Mouse (Mus musculus) stomach, embryonic 15.5 days (tissue): ENCODE data around the gene Tmem106b. TPM values are rescaled to one million over a fixed set of nuclear protein-coding genes. Genes with fewer than 3 reads are reported as not detected.

Experiments
- ATAC-seq: fragments of 200-750 bp; cut with Nextera tagmentation; 2 replicates; pipeline ENCODE4 v1.8.0; 2017; ENCODE audit warnings: low read depth, moderate number of reproducible peaks, moderate TSS enrichment; ENCODE audit not compliant: insufficient read depth, low FRiP score
- H3K27ac ChIP-seq: fragments of 300-500 bp; sonication (generic); 2 replicates; pipeline ENCODE4 v1.5.1; 2015; ENCODE audit warnings: mild to moderate bottlenecking, inconsistent platforms
- H3K27me3 ChIP-seq: fragments of 300-500 bp; sonication (generic); replicated peaks from 2 replicates; pipeline ENCODE4 v1.6.1; 2015; ENCODE audit warnings: inconsistent platforms
- H3K36me3 ChIP-seq: fragments of 300-500 bp; sonication (generic); 2 replicates; pipeline ENCODE4 v1.6.1; 2015; ENCODE audit warnings: inconsistent platforms
- H3K4me1 ChIP-seq: fragments of 300-500 bp; sonication (generic); 2 replicates; pipeline ENCODE4 v1.6.1; 2015; ENCODE audit warnings: inconsistent platforms
- H3K4me2 ChIP-seq: fragments of 300-500 bp; sonication (generic); 2 replicates; pipeline ENCODE4 v1.6.1; 2015; ENCODE audit warnings: mild to moderate bottlenecking, inconsistent platforms
- H3K4me3 ChIP-seq: fragments of 300-500 bp; sonication (generic); replicated peaks from 2 replicates; pipeline ENCODE4 v1.5.1; 2015; ENCODE audit warnings: inconsistent platforms
- H3K9ac ChIP-seq: fragments of 300-500 bp; sonication (generic); 2 replicates; pipeline ENCODE4 v1.6.1; 2015; ENCODE audit warnings: inconsistent platforms
- H3K9me3 ChIP-seq: fragments of 300-500 bp; sonication (generic); 2 replicates; pipeline ENCODE4 v1.6.1; 2016; ENCODE audit warnings: inconsistent platforms
- WGBS: fragments of 180-500 bp; shearing (Covaris S2); methylation state at CpG from one replicate; pipeline ENCODE4 v1.1.7; 2015; 5-methylcytosine and 5-hydroxymethylcytosine counted together
- polyA plus RNA-seq: library from polyadenylated mRNA; unstranded; fragments of >200 nt; fragmentation: Nextera tagmentation; extraction: Ambion mirVana; gene quantifications from 2 replicates; pipeline ENCODE4 v1.2.1, GENCODE M21; 2015

The Tmem106b gene
- polyA plus RNA-seq, result 32.6 and 36.0 TPM in 2 replicates

DNA sequence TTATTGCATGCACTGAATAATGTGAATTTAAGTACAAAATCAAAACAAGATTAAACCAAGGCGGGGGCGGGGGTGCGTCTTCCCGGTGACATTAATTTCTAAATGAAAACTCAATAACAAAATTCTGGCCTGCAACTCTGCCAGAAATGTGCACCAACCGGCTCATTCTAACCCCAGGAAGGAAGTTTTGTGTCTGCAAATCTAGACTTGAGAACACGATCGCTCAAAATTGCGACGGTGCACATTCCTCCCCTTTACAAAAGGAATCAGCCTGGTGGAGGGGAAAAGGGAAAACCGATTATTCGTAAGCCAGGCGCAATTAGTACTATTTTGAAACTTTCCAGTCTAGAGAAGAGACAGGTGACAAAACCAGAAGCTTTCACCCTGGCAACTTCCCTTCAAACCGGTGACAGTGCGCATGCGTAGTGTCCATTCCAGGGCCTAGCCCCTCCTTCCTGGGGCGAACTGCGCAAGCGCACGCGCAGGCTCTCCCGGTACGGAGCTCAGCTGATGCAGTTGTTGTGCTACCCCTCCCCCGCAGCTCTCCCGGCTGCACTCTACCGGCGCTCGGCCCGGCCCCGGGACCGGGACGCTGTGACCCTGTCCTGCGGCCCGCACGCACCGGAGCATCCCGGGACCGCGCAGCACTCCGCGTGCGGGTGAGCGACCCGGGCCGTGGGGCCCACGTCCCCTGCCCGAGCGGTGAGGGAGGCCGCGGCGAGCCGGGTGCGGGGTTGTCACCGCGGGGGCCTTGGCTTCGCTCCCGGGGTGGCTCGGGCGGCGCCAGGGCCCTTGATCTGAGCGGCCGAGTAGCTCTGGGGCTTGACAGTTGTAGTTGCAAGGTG is at the start of gene Tmem106b:
Tmem106b (plus strand) TSS at position 458 of the 845 bp plus-strand sequence.
- Histone ChIP-seq H3K4me1 (peaks cover 3% of the 10 kb centered on the region; the same call in 1 of the 2 replicates), H3K4me3 (peak within 1 kb of the TSS; percentile 96), H3K36me3 (peaks cover 14% of the 10 kb centered on the region; the same call in 1 of the 2 replicates), H3K27me3 (no peaks in the 10 kb centered on the region), H3K27ac (peak within 1 kb of the TSS; percentile 71; the same call in 1 of the 2 replicates), H3K9me3 (no peaks in the 10 kb centered on the region), H3K4me2 (peak within 1 kb of the TSS; percentile 58), H3K9ac (peak within 1 kb of the TSS; percentile 84)
- 4% methylated on average over 59 of the region's 61 CpGs for WGBS
- ATAC-seq, result peak; percentile 99

DNA sequence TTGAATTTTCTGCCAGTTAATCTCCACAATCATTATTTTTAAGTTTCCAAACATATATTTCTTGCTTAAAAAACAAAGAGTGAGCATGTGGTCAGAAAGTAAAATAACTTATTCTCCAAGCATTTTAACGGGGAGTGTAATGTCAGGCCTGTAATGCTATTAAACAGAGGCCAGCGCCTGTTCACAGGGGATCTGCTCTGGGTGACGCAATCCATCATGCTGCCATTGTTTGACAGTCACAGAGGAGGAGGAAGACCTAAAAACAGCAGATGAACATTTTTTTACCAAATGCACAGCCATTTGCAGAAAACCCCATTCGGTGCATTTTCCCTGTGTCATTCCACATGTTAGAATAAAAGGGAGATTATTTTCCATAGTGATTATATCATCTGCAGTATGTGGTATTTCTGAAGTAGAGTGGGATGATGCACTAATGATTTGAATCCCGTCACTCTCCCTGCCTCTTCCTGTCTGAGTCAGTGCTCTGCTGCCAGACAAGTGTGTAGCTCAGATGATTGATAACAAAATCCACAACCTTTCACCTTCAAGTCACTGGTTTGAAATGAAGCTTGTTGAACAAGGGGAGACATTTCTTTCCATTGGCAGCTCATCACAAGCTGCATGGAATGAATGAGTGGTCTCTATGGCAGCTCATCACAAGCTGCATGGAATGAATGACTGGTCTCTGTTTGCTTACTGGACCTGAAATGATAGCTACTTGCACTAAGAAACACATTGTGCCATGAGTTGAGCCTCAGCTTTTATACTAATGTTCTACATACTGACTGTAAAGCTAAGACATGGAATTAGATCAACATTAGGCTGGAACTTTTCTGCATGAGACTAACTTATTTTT is 48.1 kb upstream of the Tmem106b start:
- no peak for ATAC-seq
- 24% methylated on average over 5 of the region's 5 CpGs for WGBS
- no peak overlapping the region for H3K4me3 ChIP-seq

DNA sequence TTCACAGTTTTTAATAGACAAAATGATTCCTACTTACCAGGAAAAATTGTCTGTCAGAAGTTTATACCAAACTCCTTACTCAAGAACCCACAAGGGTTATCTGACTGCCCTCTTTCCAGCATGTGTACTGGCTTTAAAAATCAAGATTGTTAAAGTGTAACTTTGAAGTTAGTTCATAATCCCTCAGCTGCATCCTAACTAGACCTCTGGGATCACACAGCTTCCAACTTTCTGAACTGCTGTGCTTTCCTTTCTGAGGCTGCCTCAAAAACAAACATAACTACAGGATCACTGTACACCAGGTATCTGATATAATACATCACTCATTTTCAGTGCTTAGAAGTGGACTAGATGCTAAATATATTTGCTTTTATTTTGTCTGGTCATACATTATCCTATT is 39.0 kb upstream of the Tmem106b start:
- no peaks in the 10 kb centered on the region for H3K36me3 ChIP-seq
- no peaks in the 10 kb centered on the region for H3K9me3 ChIP-seq
- no peak for ATAC-seq
- H3K27ac ChIP-seq, result no peak overlapping the region
- no peak overlapping the region for H3K4me2 ChIP-seq
- no peaks in the 10 kb centered on the region for H3K27me3 ChIP-seq
- H3K9ac ChIP-seq, result no peak overlapping the region
- no peak overlapping the region for H3K4me3 ChIP-seq
- no peaks in the 10 kb centered on the region for H3K4me1 ChIP-seq

More for the DNA sequence above, 48.1 kb upstream of the Tmem106b start:
- no peaks in the 10 kb centered on the region for H3K27me3 ChIP-seq
- H3K27ac ChIP-seq, result no peak overlapping the region
- H3K36me3 ChIP-seq, result no peaks in the 10 kb centered on the region
- no peak overlapping the region for H3K4me2 ChIP-seq
- no peaks in the 10 kb centered on the region for H3K4me1 ChIP-seq
- H3K9ac ChIP-seq, result no peak overlapping the region
- no peaks in the 10 kb centered on the region for H3K9me3 ChIP-seq

DNA sequence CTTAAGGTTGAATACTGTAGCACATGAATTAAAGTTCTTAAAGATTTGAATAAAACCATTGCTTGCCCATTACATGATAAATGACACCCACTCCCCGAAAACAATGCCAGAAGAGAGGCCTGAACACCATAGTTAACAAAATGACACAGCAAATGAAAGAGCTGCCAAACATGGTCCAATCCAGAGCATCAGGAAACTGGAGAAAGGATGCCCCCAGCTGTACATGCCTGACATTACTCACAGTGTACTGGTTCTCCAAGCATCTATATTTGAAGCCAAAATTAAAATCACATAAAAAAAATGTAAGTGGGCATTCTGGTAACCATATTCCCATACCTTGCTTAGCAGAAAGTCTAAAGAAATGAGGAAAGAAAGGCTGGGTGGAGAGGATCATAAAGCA is 38.6 kb upstream of the Tmem106b start:
- Histone ChIP-seq H3K9ac (no peak overlapping the region), H3K27ac (no peak overlapping the region), H3K9me3 (no peaks in the 10 kb centered on the region), H3K4me3 (no peak overlapping the region), H3K4me2 (no peak overlapping the region), H3K4me1 (no peaks in the 10 kb centered on the region), H3K27me3 (no peaks in the 10 kb centered on the region), H3K36me3 (no peaks in the 10 kb centered on the region)
- ATAC-seq, result no peak
- WGBS, result 44% methylated on average over 1 of the region's 1 CpGs

DNA sequence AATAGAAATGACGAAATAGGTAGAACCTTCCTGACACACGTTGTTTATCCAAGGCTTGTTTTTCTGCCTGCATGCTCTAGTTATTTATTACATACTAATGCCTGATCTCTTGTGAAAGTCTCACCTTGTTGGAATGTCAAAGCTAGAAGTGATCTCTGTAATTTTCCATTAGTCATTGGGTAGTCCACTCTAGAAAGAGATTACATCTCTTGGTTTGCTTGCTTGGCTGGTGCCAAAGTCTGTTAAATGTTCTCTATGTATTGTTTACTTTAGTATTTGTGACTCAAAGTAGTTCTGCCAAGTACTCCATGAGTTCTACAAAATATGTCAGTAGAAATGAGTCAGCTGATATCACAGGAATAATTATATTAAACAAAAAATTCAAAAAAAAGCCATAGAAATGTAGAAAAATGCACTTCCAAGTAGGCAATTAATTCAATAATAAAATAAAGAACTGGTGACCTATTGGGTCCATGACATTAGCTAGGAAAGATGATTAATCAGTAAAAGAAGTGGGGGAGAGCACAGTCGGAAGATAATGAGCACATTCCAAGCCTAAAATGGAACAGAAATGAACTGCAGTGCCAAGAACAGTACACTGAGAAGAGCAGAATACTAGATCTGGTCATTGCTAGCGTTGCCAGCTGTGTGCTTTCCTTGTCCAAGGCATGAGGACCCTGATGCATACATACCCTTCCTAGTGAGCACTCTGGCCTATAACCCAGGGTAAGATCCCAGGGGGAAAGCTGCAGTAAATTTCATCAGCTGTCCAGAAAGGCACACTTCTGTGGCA is 17.0 kb upstream of the Tmem106b start:
- no peaks in the 10 kb centered on the region for H3K9me3 ChIP-seq
- no peak; the same call in 1 of the 2 replicates for ATAC-seq
- no peak overlapping the region for H3K4me3 ChIP-seq
- no peak overlapping the region for H3K4me2 ChIP-seq
- H3K9ac ChIP-seq, result no peak overlapping the region
- WGBS, result 60% methylated on average over 4 of the region's 4 CpGs
- H3K27ac ChIP-seq, result no peak overlapping the region; the same call in 1 of the 2 replicates
- no peaks in the 10 kb centered on the region for H3K4me1 ChIP-seq
- H3K27me3 ChIP-seq, result no peaks in the 10 kb centered on the region
- no peaks in the 10 kb centered on the region for H3K36me3 ChIP-seq

DNA sequence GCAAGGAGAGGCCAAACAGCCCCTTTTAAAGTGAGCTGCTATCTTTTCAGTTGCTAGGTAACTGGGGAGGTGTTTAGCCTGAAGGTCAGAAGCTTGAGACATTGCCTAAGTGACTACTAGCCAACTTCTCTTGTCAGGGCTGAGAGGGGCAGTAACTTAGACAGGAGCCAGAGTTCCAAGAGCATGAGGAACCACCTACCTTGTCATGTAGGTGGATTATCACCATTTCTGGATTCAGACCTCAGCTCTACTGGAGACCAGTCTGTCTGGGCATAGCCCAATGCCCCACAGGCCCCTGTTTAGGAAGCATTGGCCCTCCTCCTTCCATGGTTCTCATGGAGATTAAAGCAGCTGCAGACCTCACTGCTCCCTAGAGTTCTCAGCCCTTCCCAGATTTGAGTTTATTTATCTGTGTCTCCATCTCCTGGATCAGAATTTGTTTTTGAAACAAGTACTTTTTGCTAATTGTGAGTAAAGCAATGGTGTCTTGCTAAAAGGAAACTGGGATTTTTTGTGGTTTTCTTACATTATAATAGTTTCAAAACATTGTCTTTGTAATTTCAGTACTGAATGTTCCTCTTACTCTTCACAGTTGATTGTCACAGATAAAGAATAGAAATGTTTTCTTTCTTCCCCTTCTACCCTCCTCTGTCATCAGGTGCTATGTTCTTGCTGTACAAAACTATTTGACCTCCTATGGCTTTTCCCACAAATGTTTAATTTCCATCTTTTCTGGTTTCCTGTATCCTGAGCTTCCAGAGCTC is 8.1 kb upstream of the Tmem106b start:
- Histone ChIP-seq H3K36me3 (no peaks in the 10 kb centered on the region), H3K27ac (no peak overlapping the region), H3K4me3 (no peak overlapping the region), H3K9me3 (no peaks in the 10 kb centered on the region), H3K9ac (no peak overlapping the region), H3K4me1 (no peaks in the 10 kb centered on the region), H3K27me3 (no peaks in the 10 kb centered on the region), H3K4me2 (no peak overlapping the region)
- no peak for ATAC-seq

DNA sequence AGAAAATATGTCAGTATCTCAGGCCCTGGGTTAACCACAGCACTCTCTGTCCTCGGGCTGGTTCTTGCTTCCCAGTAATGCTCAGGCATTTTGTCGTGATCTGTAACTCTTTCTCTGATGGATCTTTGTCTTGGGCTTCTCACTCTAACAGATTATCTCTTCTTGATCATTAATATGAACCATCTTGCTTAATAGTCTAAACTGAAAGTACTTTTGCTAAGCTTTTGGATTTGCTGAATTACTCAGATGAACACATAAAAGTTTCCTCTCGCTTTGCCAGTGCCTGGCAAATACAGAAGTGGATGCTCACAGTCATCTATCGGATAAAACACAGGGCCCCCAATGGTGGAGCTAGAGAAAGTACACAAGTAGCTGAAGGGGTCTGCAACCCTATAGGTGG is 7.5 kb upstream of the Tmem106b start:
- H3K36me3 ChIP-seq, result no peaks in the 10 kb centered on the region
- no peak overlapping the region for H3K4me3 ChIP-seq
- no peaks in the 10 kb centered on the region for H3K27me3 ChIP-seq
- H3K9me3 ChIP-seq, result no peaks in the 10 kb centered on the region
- no peak overlapping the region for H3K4me2 ChIP-seq
- H3K27ac ChIP-seq, result no peak overlapping the region
- WGBS, result 71% methylated on average over 4 of the region's 4 CpGs
- no peaks in the 10 kb centered on the region for H3K4me1 ChIP-seq
- ATAC-seq, result no peak
- H3K9ac ChIP-seq, result no peak overlapping the region

DNA sequence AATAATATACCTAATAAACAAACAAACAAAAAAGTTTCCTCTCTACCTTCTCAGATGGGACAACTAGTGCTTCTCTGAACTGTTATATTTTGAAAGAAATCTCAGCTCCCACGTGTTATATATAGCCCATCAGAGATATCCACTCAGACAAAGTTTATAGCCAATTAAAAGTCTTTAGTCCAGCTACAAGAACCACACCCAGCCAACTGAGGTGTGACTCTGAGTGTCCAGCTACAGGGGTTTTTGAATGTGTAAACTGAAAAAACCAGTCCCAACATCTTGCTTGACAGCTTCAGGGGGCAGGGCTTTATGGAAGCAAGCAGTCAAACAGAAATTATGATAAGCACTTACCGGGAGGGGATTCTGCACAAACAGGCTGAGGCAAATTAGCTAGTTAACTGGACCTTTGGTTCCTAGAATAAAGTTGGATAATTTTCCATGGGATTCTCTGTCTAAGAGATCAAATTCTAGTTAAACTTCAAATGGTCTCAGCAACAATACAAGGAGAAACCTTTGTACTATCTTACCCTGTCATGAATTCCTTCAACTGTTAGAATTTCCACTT is 6.8 kb upstream of the Tmem106b start:
- no peak overlapping the region for H3K4me3 ChIP-seq
- no peaks in the 10 kb centered on the region for H3K36me3 ChIP-seq
- H3K4me2 ChIP-seq, result no peak overlapping the region
- peak; percentile 79 for ATAC-seq
- H3K9ac ChIP-seq, result no peak overlapping the region
- H3K9me3 ChIP-seq, result no peaks in the 10 kb centered on the region
- H3K27me3 ChIP-seq, result no peaks in the 10 kb centered on the region
- WGBS, result 52% methylated on average over 2 of the region's 2 CpGs
- H3K27ac ChIP-seq, result no peak overlapping the region
- H3K4me1 ChIP-seq, result no peaks in the 10 kb centered on the region

DNA sequence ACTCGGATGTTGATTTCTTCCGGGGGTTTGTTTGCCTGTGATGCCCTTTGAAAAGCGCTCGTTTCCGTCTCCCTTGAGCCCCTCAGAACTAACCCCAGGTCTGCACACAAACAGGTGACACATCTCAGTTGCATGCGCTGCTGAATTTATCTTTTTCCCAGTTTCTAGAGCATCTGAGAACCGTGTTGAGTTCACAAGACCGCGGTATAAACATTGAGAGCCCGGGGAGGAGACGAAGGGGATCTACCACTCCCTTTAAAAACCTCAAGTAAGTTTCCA is 527 bp downstream of the Tmem106b start:
- H3K36me3 ChIP-seq, result peaks cover 14% of the 10 kb centered on the region; the same call in 1 of the 2 replicates
- ATAC-seq, result no peak; the same call in 1 of the 2 replicates
- peaks cover 3% of the 10 kb centered on the region; the same call in 1 of the 2 replicates for H3K4me1 ChIP-seq
- H3K27ac ChIP-seq, result peak overlapping the region; percentile 71; the same call in 1 of the 2 replicates
- no peaks in the 10 kb centered on the region for H3K9me3 ChIP-seq
- 2% methylated on average over 11 of the region's 11 CpGs for WGBS
- H3K27me3 ChIP-seq, result no peaks in the 10 kb centered on the region
- peak overlapping the region; percentile 84 for H3K9ac ChIP-seq
- H3K4me3 ChIP-seq, result peak overlapping the region; percentile 96
- peak overlapping the region; percentile 58 for H3K4me2 ChIP-seq

DNA sequence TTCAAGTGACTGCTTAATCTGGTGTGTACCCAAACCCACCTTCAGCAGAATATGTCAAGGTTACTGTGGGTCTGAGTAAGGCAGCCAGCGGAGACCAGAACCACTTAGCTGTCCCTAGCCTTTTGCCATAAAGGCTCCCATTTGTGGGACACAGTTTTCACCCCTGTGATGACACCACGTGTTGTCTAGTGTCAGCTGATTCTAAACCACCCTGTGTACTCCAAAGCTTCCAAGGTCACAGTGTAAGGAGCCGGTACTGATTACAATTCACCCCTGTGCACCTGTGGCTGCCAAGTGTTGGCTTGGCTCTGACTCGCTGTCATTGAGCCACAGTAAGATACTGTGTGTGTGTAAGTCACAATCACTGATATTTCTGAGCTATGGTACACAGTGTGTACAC is 926 bp downstream of the Tmem106b start:
- peaks cover 3% of the 10 kb centered on the region; the same call in 1 of the 2 replicates for H3K4me1 ChIP-seq
- no peak overlapping the region for H3K27ac ChIP-seq
- peak overlapping the region; percentile 96 for H3K4me3 ChIP-seq
- WGBS, result 48% methylated on average over 4 of the region's 4 CpGs
- H3K36me3 ChIP-seq, result peaks cover 14% of the 10 kb centered on the region; the same call in 1 of the 2 replicates
- no peak; the same call in 1 of the 2 replicates for ATAC-seq
- no peaks in the 10 kb centered on the region for H3K27me3 ChIP-seq
- no peaks in the 10 kb centered on the region for H3K9me3 ChIP-seq
- peak overlapping the region; percentile 84 for H3K9ac ChIP-seq
- H3K4me2 ChIP-seq, result peak overlapping the region; percentile 58

DNA sequence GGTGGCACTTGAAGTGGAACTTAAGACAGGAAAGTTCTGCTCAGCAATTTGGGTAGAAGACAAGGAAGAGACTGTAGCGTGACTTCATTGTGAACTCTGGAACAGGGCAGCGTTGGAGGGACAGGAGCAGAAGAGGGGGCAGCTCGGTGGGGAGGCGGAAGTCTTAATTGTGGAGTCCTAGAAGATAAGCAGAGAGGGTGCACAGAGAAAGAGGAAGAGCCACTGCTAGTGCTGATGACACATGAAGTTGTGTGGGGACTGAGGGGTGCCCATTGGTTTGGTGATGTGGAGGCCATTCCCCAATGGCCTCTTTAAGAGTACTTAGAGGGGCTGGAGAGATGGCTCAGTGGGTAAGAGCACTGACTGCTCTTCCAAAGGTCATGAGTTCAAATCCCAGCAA is 3.5 kb downstream of the Tmem106b start:
- Histone ChIP-seq H3K4me2 (no peak overlapping the region), H3K36me3 (peaks cover 21% of the 10 kb centered on the region), H3K4me1 (peaks cover 3% of the 10 kb centered on the region; the same call in 1 of the 2 replicates), H3K9ac (no peak overlapping the region), H3K9me3 (no peaks in the 10 kb centered on the region), H3K27me3 (no peaks in the 10 kb centered on the region), H3K27ac (no peak overlapping the region), H3K4me3 (no peak overlapping the region)
- WGBS, result 98% methylated on average over 4 of the region's 4 CpGs
- ATAC-seq, result no peak
